Mouse (Mus musculus) small intestine, adult 2 months (tissue): ENCODE data around the gene Slc1a3. TPM values are rescaled to one million over a fixed set of nuclear protein-coding genes. Genes with fewer than 3 reads are reported as not detected.

ENCODE experiments used
- H3K27ac ChIP-seq: fragments of 200-500 bp; 2 replicates; pipeline ENCODE4 v1.5.1; 2012; ENCODE audit warnings: low read depth, low read length, control low read depth, inconsistent platforms; ENCODE audit not compliant: insufficient read depth
- H3K27me3 ChIP-seq: fragments of 200-500 bp; 2 replicates; pipeline ENCODE4 v1.6.1; 2012; ENCODE audit warnings: mild to moderate bottlenecking, moderate library complexity, low read length, inconsistent platforms; ENCODE audit not compliant: control insufficient read depth, insufficient read depth
- H3K36me3 ChIP-seq: fragments of 200-500 bp; 2 replicates; pipeline ENCODE4 v1.6.1; 2012; ENCODE audit warnings: mild to moderate bottlenecking, low read length, control low read depth, inconsistent platforms; ENCODE audit not compliant: control insufficient read depth, insufficient read depth
- H3K4me1 ChIP-seq: fragments of 200-500 bp; 2 replicates; pipeline ENCODE4 v1.6.1; 2012; ENCODE audit warnings: low read length, inconsistent platforms, mixed read lengths; ENCODE audit not compliant: control insufficient read depth, insufficient read depth, insufficient read length
- H3K4me3 ChIP-seq: fragments of 200-500 bp; 2 replicates; pipeline ENCODE4 v1.5.1; 2012; ENCODE audit warnings: low read depth, mild to moderate bottlenecking, control low read depth, inconsistent platforms, low read length, moderate library complexity
- CTCF ChIP-seq: fragments of 200-500 bp; IDR thresholded peaks from 2 replicates; pipeline ENCODE4 v1.5.1; 2012; ENCODE audit warnings: low read depth, mild to moderate bottlenecking, control low read depth, inconsistent platforms, low read length, moderate library complexity, mixed read lengths; ENCODE audit not compliant: insufficient replicate concordance, insufficient read length; ENCODE audit errors: extremely low read depth
- POLR2A ChIP-seq: fragments of 200-500 bp; IDR thresholded peaks from 2 replicates; pipeline ENCODE4 v1.6.1; 2012; ENCODE audit warnings: low read depth, mild to moderate bottlenecking, control low read depth, inconsistent platforms, low read length, moderate library complexity
- WGBS: fragments of 180-500 bp; shearing (Covaris S2); methylation state at CpG from one replicate; pipeline ENCODE4 v1.1.7; 2018; 5-methylcytosine and 5-hydroxymethylcytosine counted together
- polyA plus RNA-seq: library from polyadenylated mRNA; depleted of rRNA; stranded (reverse); fragments of >200 nt; gene quantifications from 2 replicates; pipeline ENCODE4 v1.2.3, GENCODE M21; 2012; rRNA removed

Gene Slc1a3
- polyA plus RNA-seq, result 0.87 and 2.0 TPM in 2 replicates

DNA sequence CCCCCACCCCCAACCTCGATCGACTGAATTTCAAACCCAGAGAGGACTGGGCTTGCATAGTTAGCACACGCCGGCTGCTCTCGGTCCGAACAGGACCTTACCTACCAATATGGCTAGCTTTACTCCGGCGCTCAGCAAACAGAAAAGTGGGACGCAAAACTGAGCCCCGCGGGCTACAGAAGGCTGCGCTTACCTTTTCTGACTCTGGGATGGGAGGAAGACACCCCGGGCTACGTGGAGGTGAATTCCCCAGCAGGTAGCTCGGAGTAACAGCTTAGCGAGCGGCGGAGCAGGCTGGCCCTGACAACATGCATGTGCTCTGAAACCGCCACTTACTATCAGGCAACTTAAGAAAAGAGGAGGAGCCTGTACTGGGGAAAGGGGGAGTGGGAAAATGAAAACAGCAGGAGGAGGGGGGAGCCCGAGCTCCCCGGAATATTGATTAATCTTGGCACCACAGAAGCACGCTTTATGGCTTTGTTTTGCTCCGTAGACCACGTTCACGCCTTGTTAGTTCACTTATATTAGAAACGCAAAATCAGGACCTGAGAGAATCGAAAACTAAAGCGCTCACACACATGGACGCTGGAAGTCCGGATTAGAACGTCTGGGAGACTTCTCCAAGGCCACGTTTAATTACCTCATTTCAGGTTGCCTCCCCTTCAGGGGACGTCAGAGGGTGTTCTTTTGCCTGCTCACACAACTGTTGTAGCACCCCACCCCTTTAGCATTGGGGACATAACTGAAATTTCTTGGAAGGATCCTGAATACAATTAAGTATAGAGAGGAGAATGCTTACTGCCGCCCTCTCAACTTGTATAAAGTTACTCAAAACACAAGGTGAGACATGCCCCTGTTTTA lies at the start of gene Slc1a3:
Gene Slc1a3, minus strand, starts transcription at position 619 of the 861 bp plus-strand sequence.
- H3K27ac ChIP-seq, result no peak within 1 kb of the TSS
- WGBS, result 1% methylated on average over 34 of the region's 34 CpGs

DNA sequence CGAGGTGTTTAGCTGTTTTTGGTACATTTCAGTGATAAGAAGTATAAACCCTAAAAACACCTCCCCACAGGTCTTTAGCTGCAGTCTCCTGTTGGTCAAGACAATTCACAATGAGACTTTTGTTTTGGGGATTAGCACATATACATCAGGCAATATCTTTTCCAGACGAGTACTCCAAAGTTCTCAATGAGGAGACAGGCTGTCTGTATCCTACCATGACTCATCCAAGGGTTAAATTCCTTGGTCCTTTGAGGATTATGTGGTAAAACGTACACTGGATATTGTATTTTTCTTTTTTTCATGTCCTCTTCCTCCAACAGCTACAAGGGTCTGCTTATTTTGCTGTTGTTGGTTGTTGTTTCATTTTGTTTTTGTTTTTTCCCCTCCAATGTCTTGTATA lies 48.5 kb upstream of the Slc1a3 start:
- WGBS, result 52% methylated on average over 3 of the region's 3 CpGs
- TF ChIP-seq POLR2A (no peak), CTCF (no peak)
- no peaks in the 10 kb centered on the region for H3K4me1 ChIP-seq

More for the DNA sequence above, at the start of gene Slc1a3:
- peak within 1 kb of the TSS; percentile 73 for H3K4me3 ChIP-seq
- no peaks in the 10 kb centered on the region for H3K36me3 ChIP-seq
- TF ChIP-seq POLR2A, result no peak; the same call in 1 of the 2 replicates
- TF ChIP-seq CTCF, result no peak
- peaks cover 2% of the 10 kb centered on the region; the same call in 1 of the 2 replicates for H3K4me1 ChIP-seq
- H3K27me3 ChIP-seq, result no peaks in the 10 kb centered on the region

DNA sequence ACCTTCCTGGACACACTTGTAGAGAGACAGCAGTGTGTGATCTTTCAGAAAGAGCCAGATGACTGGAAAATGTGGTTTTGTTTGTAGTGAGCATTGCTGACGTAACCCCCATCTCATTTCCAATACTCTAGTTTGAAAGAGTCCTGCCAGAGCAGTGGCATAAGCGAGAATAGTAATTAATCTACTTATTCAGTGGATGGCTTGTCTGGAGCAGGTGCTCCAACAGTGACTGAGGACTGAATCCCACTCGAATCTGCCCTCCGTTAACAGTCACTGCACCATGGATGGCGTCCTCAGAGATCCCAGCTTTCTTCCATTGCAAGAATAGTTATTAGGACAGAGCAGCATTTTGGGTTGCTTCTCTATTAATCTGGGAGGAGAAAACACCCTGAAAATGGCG lies 45.9 kb upstream of the Slc1a3 start:
- 85% methylated on average over 6 of the region's 6 CpGs for WGBS
- H3K4me1 ChIP-seq, result no peaks in the 10 kb centered on the region
- no peak overlapping the region for H3K4me3 ChIP-seq
- H3K27ac ChIP-seq, result no peak overlapping the region
- TF ChIP-seq CTCF, result no peak
- no peak for TF ChIP-seq POLR2A
- no peaks in the 10 kb centered on the region for H3K27me3 ChIP-seq
- no peaks in the 10 kb centered on the region for H3K36me3 ChIP-seq

More for the DNA sequence above, 48.5 kb upstream of the Slc1a3 start:
- Histone ChIP-seq H3K27ac (no peak overlapping the region), H3K4me3 (no peak overlapping the region), H3K36me3 (no peaks in the 10 kb centered on the region), H3K27me3 (no peaks in the 10 kb centered on the region)

DNA sequence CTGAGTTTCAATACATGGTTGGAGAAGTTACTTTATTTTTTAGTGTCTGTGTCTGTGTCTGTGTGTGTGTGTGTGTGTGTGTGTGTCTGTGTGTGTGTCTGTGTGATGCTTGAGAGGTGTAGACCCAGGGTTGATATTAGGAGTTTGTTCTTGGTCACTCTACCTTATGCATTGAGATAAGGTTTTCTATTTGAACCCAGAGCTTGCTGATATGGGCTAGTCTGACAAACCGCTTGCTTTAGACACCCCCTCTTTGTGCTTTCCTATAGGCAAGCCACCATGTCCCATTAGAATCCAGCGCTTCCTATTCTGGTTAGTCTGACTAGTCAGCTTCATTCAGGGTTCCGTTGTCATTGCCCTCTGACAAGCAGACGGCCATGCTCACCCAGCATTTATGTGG lies 39.2 kb upstream of the Slc1a3 start:
- no peaks in the 10 kb centered on the region for H3K36me3 ChIP-seq
- no peak overlapping the region for H3K27ac ChIP-seq
- no peaks in the 10 kb centered on the region for H3K27me3 ChIP-seq
- H3K4me1 ChIP-seq, result no peaks in the 10 kb centered on the region
- TF ChIP-seq CTCF, result no peak
- TF ChIP-seq POLR2A, result no peak
- no peak overlapping the region for H3K4me3 ChIP-seq
- WGBS, result 95% methylated on average over 4 of the region's 4 CpGs

DNA sequence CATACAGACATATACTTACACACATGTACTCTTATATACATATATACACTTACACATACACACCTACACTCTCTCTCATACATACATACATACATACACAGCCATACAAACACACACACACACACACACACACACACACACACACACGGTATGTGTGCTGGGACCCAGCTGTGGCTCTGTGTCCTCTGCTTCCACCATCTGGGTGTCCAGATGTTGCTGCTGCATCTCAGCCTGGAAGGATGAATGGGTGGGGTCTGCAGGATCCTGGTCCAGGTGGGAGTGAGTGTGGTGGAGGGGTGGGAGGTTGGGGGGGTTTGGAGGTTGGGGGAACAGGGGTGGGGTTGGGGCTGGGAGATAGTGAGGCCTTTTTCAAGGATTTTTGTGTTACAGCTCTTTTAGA lies 38.2 kb upstream of the Slc1a3 start:
- TF ChIP-seq CTCF (no peak), POLR2A (no peak)
- WGBS, result 79% methylated on average over 1 of the region's 1 CpGs
- H3K36me3 ChIP-seq, result no peaks in the 10 kb centered on the region
- H3K4me1 ChIP-seq, result no peaks in the 10 kb centered on the region
- H3K27ac ChIP-seq, result no peak overlapping the region
- no peaks in the 10 kb centered on the region for H3K27me3 ChIP-seq
- no peak overlapping the region for H3K4me3 ChIP-seq

DNA sequence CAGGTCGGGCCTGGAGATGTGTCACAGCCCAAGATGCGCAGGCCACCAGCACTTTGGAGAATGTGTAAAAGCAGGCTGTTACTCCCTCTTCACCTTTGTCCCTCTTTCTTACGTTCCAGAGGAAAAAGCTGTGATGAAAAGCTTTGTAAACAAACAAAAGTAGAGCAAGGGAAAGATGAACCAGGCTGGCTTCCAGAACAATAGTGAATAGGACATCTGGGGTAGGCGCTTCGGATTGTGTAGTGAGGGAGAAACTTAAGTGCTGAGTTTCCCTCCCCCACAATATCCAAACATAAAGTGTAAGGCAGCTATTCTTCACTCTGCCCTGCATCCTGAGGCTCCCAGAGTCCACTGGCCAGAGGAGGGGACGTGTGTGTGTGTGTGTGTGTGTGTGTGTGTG lies 31.0 kb upstream of the Slc1a3 start:
- TF ChIP-seq POLR2A, result no peak
- TF ChIP-seq CTCF, result no peak
- Histone ChIP-seq H3K36me3 (no peaks in the 10 kb centered on the region), H3K27me3 (no peaks in the 10 kb centered on the region), H3K4me3 (no peak overlapping the region), H3K27ac (no peak overlapping the region), H3K4me1 (no peaks in the 10 kb centered on the region)
- 48% methylated on average over 6 of the region's 6 CpGs for WGBS

DNA sequence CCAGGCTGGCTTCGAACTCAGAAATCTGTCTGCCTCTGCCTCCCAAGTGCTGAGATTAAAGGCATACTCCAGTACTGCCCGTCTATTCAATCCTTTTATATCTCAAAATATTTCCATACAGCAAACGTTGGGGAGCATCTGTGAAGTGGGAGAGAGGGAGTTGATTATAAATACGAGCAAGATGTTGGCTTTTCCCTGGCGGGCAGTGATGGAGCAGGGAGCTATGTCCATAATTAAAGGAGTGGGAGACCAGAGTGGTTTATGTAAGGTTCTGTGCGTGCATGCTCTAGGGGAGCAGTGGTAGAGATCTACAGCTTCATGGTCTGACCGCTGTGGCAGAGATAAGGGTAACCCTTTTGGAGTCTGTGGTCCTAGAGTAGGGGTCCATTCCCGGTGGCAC lies 30.2 kb upstream of the Slc1a3 start:
- H3K27ac ChIP-seq, result no peak overlapping the region
- no peaks in the 10 kb centered on the region for H3K36me3 ChIP-seq
- WGBS, result 91% methylated on average over 8 of the region's 8 CpGs
- no peaks in the 10 kb centered on the region for H3K27me3 ChIP-seq
- H3K4me3 ChIP-seq, result no peak overlapping the region
- H3K4me1 ChIP-seq, result no peaks in the 10 kb centered on the region
- no peak for TF ChIP-seq CTCF
- TF ChIP-seq POLR2A, result no peak
